Mouse (Mus musculus) olfactory bulb, adult 2 months (tissue): Measurements from ENCODE around the gene Tspan9. TPM values are rescaled to one million over a fixed set of nuclear protein-coding genes. Genes with fewer than 3 reads are reported as not detected.

Experiments
- H3K27ac ChIP-seq: fragments of 200-500 bp; 2 replicates; pipeline ENCODE4 v1.5.1; 2012; ENCODE audit warnings: low read depth, low read length; ENCODE audit not compliant: insufficient read depth
- H3K4me1 ChIP-seq: fragments of 200-500 bp; 2 replicates; pipeline ENCODE4 v1.6.1; 2012; ENCODE audit warnings: low read length; ENCODE audit not compliant: control insufficient read depth, insufficient read depth
- H3K4me3 ChIP-seq: fragments of 200-500 bp; 2 replicates; pipeline ENCODE4 v1.5.1; 2012; ENCODE audit warnings: mild to moderate bottlenecking, low read depth, low read length, moderate library complexity; ENCODE audit not compliant: insufficient read depth
- CTCF ChIP-seq: fragments of 200-500 bp; IDR thresholded peaks from 2 replicates; pipeline ENCODE4 v1.5.1; 2012; ENCODE audit warnings: low read depth, mild to moderate bottlenecking, low read length, moderate library complexity; ENCODE audit not compliant: insufficient read depth
- POLR2A ChIP-seq: fragments of 200-500 bp; IDR thresholded peaks from 2 replicates; pipeline ENCODE4 v1.6.1; 2012; ENCODE audit warnings: mild to moderate bottlenecking, low read depth, low read length, moderate library complexity; ENCODE audit not compliant: insufficient read depth
- WGBS: fragments of 180-500 bp; shearing (Covaris S2); methylation state at CpG from one replicate; pipeline ENCODE4 v1.1.7; 2018; 5-methylcytosine and 5-hydroxymethylcytosine counted together
- polyA plus RNA-seq: library from polyadenylated mRNA; stranded (reverse); fragments of >200 nt; gene quantifications from 2 replicates; pipeline ENCODE4 v1.2.4, GENCODE M21; 2012; ENCODE audit warnings: low replicate concordance; ENCODE audit not compliant: missing spikeins, insufficient read depth, insufficient read length

Gene Tspan9
- polyA plus RNA-seq, 1 experiment, result not detected

DNA sequence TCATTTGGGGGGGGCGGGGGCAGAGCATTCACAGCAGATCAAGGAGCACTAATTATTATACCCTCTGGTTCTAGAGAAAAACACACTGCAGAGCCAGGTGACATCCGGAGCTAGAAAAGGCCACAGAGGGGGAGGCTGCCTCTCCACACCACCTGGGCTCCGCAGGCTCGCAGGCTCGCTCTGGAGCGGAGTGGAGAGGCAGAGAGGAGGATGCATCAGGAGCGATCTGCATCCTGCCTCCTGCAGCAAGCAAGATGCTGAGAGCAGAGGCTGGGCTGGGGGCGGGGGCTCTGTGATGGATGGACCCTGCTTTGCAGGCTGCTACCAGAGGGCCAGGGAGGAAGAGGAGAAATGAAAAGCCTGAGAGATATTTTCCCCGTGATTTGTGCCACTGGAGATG, 84.8 kb downstream of the Tspan9 start:
- Histone ChIP-seq H3K27ac (no peak overlapping the region), H3K4me1 (peaks cover 8% of the 10 kb centered on the region), H3K4me3 (no peak overlapping the region)
- no peak for TF ChIP-seq CTCF
- no peak for TF ChIP-seq POLR2A
- 42% methylated on average over 9 of the region's 9 CpGs for WGBS

DNA sequence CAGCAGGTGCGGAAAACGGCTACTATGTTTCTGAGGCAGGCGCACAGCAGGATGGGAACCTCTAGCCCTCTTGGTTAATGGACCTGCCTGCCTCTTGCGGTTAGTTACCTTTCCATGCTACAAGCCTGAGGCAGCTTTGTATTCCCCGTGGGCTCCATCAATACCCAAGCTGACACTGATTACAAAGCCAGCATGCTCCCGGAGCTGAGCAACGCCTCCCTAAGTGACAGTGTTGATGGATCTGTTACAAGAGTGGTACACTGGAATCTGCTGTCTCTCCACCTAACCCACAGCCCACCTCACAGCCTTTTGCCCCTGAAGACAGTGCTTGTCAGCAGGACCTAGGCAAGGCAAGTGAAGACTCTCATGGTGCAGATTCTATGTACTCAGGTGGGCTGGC, 85.2 kb downstream of the Tspan9 start:
- H3K4me3 ChIP-seq, result no peak overlapping the region
- no peak overlapping the region for H3K27ac ChIP-seq
- WGBS, result 67% methylated on average over 7 of the region's 7 CpGs
- TF ChIP-seq CTCF (no peak), POLR2A (no peak)
- peaks cover 8% of the 10 kb centered on the region for H3K4me1 ChIP-seq

DNA sequence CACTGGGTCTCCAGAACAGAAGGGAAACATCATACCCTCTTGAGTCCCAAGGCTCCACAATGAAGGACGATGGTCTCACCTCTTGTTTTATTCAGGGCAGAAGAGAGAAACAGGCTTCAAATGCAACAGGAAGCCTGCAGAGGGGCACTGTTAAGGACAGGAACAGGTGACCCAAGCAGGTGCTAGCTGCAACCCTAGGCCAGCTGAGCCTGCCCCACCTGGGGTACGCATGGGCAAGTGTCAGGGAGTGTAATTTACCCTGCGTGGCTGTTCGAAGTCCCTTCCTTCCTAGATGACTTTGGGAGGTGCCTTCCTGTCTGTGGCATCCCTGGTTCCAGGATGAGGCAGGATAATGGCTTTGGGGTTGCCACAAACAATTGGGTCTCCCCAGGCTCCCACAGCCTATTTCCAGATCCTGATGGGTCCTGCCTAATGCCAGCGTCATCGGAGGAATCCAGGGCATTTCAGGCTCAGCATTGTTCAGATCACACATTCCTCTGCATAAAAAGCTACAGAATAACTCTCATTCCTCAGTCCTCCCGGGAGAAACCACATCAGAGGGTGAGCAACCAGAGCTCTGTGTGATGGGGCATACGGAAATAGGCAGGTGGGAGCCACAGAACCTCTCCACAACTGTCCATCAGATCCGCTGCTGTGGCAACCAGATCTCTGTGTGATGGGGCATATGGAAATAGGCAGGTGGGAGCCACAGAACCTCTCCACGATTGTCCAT, 90.2 kb downstream of the Tspan9 start:
- H3K4me3 ChIP-seq, result no peak overlapping the region
- TF ChIP-seq POLR2A, result no peak
- no peak for TF ChIP-seq CTCF
- WGBS, result 69% methylated on average over 10 of the region's 10 CpGs
- no peak overlapping the region for H3K27ac ChIP-seq
- peaks cover 2% of the 10 kb centered on the region for H3K4me1 ChIP-seq

DNA sequence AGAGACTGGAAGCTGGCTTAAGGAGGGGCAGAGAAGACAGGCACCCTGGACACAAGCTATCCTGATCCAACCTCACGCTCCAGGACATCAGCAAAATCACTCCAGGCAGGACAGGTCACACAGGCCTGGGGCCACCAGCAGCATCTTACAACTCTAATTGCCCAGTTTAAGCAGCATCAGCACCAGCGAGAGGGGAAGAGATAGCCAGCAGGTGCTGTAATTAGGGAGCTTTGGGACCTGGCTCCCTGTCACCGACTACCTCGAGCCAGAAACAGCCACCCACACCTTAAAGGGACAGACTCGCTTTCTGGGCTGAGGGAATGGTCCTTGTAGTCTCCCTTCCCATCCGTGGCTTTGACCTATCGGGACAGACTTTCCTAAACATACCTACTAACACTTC, 95.7 kb downstream of the Tspan9 start:
- H3K4me1 ChIP-seq, result peaks cover 27% of the 10 kb centered on the region
- H3K4me3 ChIP-seq, result no peak overlapping the region
- TF ChIP-seq CTCF (no peak), POLR2A (no peak)
- no peak overlapping the region for H3K27ac ChIP-seq
- WGBS, result 78% methylated on average over 7 of the region's 7 CpGs

- Histone ChIP-seq H3K4me3 (no peak overlapping the region), H3K4me1 (peaks cover 27% of the 10 kb centered on the region), H3K27ac (no peak overlapping the region)
- no peak for TF ChIP-seq POLR2A
- TF ChIP-seq CTCF, result no peak
- 93% methylated on average over 8 of the region's 8 CpGs for WGBS
These were observed 96.2 kb downstream of the Tspan9 start for GRCm38 (mm10) chr6:128047239-128047638.

DNA sequence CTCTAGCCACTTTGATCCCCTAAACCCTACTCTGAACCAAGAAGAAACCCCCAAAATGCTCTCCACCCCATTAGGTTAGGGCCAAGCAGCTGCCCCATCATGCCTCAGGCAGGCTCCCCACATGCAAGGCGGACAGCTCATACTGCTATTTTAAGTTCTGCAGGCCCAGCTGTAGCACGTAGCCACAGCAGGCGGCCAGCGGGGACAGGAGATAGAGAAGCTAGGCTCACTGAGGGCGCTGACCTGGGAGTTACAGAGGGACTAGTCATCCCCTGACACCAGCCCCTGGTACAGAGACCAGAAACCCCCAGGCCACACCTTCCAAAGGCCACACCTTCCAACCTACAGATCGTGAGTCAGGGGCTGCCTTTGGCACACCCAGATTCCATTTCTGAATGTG, 96.6 kb downstream of the Tspan9 start:
- WGBS, result 61% methylated on average over 6 of the region's 6 CpGs
- H3K4me3 ChIP-seq, result no peak overlapping the region
- TF ChIP-seq CTCF (no peak), POLR2A (no peak)
- no peak overlapping the region for H3K27ac ChIP-seq
- H3K4me1 ChIP-seq, result peaks cover 27% of the 10 kb centered on the region

- 45% methylated on average over 10 of the region's 10 CpGs for WGBS
- no peak for TF ChIP-seq POLR2A
- TF ChIP-seq CTCF, result no peak
- Histone ChIP-seq H3K27ac (no peak overlapping the region), H3K4me3 (no peak overlapping the region), H3K4me1 (peaks cover 27% of the 10 kb centered on the region)
These were observed 98.7 kb downstream of the Tspan9 start for GRCm38 (mm10) chr6:128044691-128045090.

- TF ChIP-seq CTCF (no peak), POLR2A (no peak)
- Histone ChIP-seq H3K27ac (no peak overlapping the region), H3K4me3 (no peak overlapping the region), H3K4me1 (peaks cover 27% of the 10 kb centered on the region)
- WGBS, result 92% methylated on average over 6 of the region's 6 CpGs
These were observed 99.9 kb downstream of the Tspan9 start for GRCm38 (mm10) chr6:128043486-128043885.

- Histone ChIP-seq H3K4me3 (no peak overlapping the region), H3K27ac (no peak overlapping the region), H3K4me1 (peaks cover 21% of the 10 kb centered on the region)
- WGBS, result 77% methylated on average over 6 of the region's 6 CpGs
- TF ChIP-seq CTCF, result no peak
- TF ChIP-seq POLR2A, result no peak
These were observed 101.6 kb downstream of the Tspan9 start for GRCm38 (mm10) chr6:128041836-128042235.

DNA sequence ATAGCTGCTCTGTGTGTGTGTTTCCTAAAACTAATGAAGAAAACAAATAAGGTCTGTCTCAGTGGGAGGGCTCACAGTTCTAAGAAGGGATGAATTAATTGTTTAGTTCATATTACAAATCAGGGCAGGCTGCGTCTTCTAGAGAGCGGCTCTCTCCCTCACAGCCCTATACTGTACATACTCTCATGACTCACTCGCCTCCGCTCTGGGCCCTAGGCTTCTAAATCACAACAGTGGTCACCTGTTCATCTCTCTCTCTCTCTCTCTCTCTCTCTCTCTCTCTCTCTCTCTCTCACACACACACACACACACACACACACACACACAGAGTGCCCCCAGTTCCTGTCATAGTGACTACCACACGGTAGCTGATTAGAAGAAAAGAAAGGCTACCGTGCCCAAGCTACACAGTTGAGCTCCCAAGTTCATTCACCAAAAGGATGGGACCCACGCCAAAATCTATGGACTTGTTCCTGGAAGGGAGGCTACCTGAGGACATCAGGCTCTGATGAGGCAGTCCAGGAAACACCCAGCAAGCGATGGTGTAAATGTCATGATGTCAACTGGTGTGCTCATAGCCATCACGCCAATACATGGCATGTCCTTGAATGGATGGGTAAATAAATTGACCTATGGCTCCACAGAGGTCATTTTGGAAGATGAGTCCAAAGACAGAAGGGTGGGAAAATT, 104.2 kb downstream of the Tspan9 start:
- Histone ChIP-seq H3K27ac (no peak overlapping the region), H3K4me1 (peaks cover 27% of the 10 kb centered on the region), H3K4me3 (no peak overlapping the region)
- TF ChIP-seq CTCF, result no peak
- no peak for TF ChIP-seq POLR2A
- WGBS, result 61% methylated on average over 9 of the region's 9 CpGs
